Mouse (Mus musculus) testis, postnatal 10 days (tissue): ENCODE data around the gene Sike1.

Experiments
- DNase-seq: peaks from one replicate; pipeline ENCODE4 v3.0.0; 2021; ENCODE audit warnings: low spot score

The Sike1 gene

GRCm38 (mm10) chr3:102995605-102996321 is at the start of gene Sike1:
Gene Sike1 (plus strand): TSS chr3:102995708.
- DNase-seq: peak; percentile 95

GRCm38 (mm10) chr3:102946312-102946711 is 49.2 kb upstream of the Sike1 start:
- DNase-seq: no peak

GRCm38 (mm10) chr3:102946861-102947260 is 48.6 kb upstream of the Sike1 start:
- no peak for DNase-seq

- no peak for DNase-seq
Observed at GRCm38 (mm10) chr3:102954476-102954875, 41.0 kb upstream of the Sike1 start.

- DNase-seq: no peak
Observed at GRCm38 (mm10) chr3:102955143-102955542, 40.4 kb upstream of the Sike1 start.

GRCm38 (mm10) chr3:102955596-102955995 is 39.9 kb upstream of the Sike1 start:
- DNase-seq: no peak

- peak; percentile 45 for DNase-seq
Observed at GRCm38 (mm10) chr3:102964033-102964432, 31.5 kb upstream of the Sike1 start, which contains the start of gene Nr1h5. Gene Nr1h5 (minus strand): TSS chr3:102964133.

- no peak for DNase-seq
Observed at GRCm38 (mm10) chr3:102970067-102970466, 25.4 kb upstream of the Sike1 start.

GRCm38 (mm10) chr3:102970508-102970907 is 25.0 kb upstream of the Sike1 start:
- DNase-seq: no peak

GRCm38 (mm10) chr3:102976906-102977305 is 18.6 kb upstream of the Sike1 start:
- no peak for DNase-seq

- no peak for DNase-seq
Observed at GRCm38 (mm10) chr3:102979550-102980348, 15.8 kb upstream of the Sike1 start.

GRCm38 (mm10) chr3:102980349-102980736 is 15.2 kb upstream of the Sike1 start:
- DNase-seq: no peak

- no peak for DNase-seq
Observed at GRCm38 (mm10) chr3:102991041-102991440, 4.5 kb upstream of the Sike1 start.

GRCm38 (mm10) chr3:102992936-102993335 is 2.6 kb upstream of the Sike1 start:
- DNase-seq: no peak

GRCm38 (mm10) chr3:102995233-102995604 is 289 bp upstream of the Sike1 start:
- DNase-seq: no peak

GRCm38 (mm10) chr3:102997036-102997435 is 1.5 kb downstream of the Sike1 start:
- DNase-seq: no peak

GRCm38 (mm10) chr3:102997591-102997990 is 2.1 kb downstream of the Sike1 start:
- no peak for DNase-seq

- no peak for DNase-seq
Observed at GRCm38 (mm10) chr3:103001595-103001994, 6.1 kb downstream of the Sike1 start.

- DNase-seq: no peak
Observed at GRCm38 (mm10) chr3:103017350-103017749, 21.8 kb downstream of the Sike1 start.

- DNase-seq: no peak
Observed at GRCm38 (mm10) chr3:103019462-103019861, 24.0 kb downstream of the Sike1 start.

- DNase-seq: peak; percentile 96
Observed at GRCm38 (mm10) chr3:103020249-103020942, 24.9 kb downstream of the Sike1 start, which contains the start of gene Csde1. Gene Csde1 (plus strand): TSS chr3:103020426.

- DNase-seq: peak; percentile 92
Observed at GRCm38 (mm10) chr3:103020943-103021638, 25.6 kb downstream of the Sike1 start.
